Mouse (Mus musculus) effector memory CD4-positive, alpha-beta T cell, adult 5 months (primary cell): ENCODE results near the gene Thoc5. TPM values are rescaled to one million over a fixed set of nuclear protein-coding genes. Genes with fewer than 3 reads are reported as not detected.

Experiments
- polyA plus RNA-seq: library from polyadenylated mRNA; unstranded; fragments of 100-300 nt; shearing (Covaris generic); gene quantifications from one replicate; pipeline ENCODE4 v1.2.1, GENCODE M21; 2017

Thoc5 gene
- 28.7 TPM for polyA plus RNA-seq

DNA sequence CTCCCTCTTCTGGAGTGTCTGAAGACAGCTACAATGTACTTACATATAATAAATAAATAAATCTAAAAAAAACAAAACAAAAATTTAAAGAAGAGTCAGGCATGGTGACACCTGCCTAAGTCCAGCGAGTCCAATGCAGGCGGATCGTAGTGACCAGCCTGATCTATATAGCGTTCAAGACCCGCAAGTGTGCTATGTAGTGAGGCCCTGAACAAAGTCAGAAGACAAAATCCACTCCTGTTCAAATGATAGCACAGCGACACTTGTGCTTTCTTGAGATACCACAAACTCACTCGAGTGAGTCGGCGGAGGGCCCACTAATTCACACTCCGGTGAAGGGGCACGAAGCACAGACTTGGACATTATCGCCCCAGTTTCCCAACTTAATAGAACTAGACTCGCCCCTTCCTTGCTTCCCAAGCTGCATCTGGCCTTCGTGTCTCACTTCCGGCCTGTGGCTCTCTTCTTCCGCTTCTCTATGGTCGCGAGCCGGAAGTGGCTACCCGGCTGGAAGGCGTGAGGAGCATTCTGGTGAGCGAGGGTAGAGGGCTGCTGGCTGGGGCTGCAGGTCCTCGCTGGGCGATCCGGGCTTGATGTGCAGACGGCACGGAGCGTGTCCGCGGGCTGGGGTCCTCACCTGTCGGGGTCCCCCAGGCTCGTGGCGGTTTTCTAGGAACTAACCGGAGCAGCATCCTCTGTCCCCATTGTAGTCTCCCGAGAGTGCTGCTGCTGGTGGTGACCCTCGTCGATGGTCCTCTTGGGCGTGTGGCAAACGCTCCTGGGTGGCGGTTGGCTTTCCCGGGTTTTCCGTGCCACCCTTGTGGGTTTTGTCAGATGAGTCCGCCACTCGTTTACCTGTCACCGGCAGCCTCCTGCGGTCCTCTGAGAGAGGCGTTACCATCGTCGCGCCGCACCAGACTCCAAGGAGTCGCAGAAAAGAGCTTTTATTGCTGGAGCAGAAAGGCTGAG lies at the start of gene Thoc5:
Thoc5 (plus strand) TSS at position 473 of the 969 bp plus-strand sequence.

GRCm38 (mm10) chr11:4849258-4849943 lies 45.7 kb upstream of the Thoc5 start, which contains the start of gene Nf2:
Gene Nf2, minus strand, starts transcription at chr11:4849536.

GRCm38 (mm10) chr11:4873755-4874475 lies 21.2 kb upstream of the Thoc5 start, which contains the start of gene Nipsnap1:
Gene Nipsnap1, plus strand, starts transcription at chr11:4873951.

GRCm38 (mm10) chr11:4947813-4948174 lies 52.7 kb downstream of the Thoc5 start, which contains the start of gene Nefh:
Gene Nefh, minus strand, starts transcription at chr11:4948064.

Other genes with a start within 250 kb of the Thoc5 start
- gene Uqcr10, start 191.0 kb upstream of the Thoc5 start, polyA plus RNA-seq, result 244 TPM
- gene Zmat5, start 190.6 kb upstream of the Thoc5 start, polyA plus RNA-seq, result 42.0 TPM
- not detected for gene Cabp7, start 148.5 kb upstream of the Thoc5 start, polyA plus RNA-seq
- 45.0 TPM for gene Nf2, start 45.8 kb upstream of the Thoc5 start, polyA plus RNA-seq
- 23.3 TPM for gene Nipsnap1, start 21.4 kb upstream of the Thoc5 start, polyA plus RNA-seq
- gene Nefh, start 52.7 kb downstream of the Thoc5 start, polyA plus RNA-seq, result 4.7 TPM
- 104 TPM for gene Ap1b1, start 91.5 kb downstream of the Thoc5 start, polyA plus RNA-seq
- gene Rasl10a, start 162.8 kb downstream of the Thoc5 start, polyA plus RNA-seq, result not detected
- 8.3 TPM for gene Gas2l1, start 170.0 kb downstream of the Thoc5 start, polyA plus RNA-seq
- gene Rhbdd3, start 203.6 kb downstream of the Thoc5 start, polyA plus RNA-seq, result 7.8 TPM
- gene Ewsr1, start 203.9 kb downstream of the Thoc5 start, polyA plus RNA-seq, result 730 TPM